Mouse (Mus musculus): ENCODE measurements at regions not wholly inside any gene's neighbourhood (a gene's known extent, or its start where the extent isn't known, plus 50 kb on each side); places are given as distances from the start of the nearest gene placed in this dataset.

DNA sequence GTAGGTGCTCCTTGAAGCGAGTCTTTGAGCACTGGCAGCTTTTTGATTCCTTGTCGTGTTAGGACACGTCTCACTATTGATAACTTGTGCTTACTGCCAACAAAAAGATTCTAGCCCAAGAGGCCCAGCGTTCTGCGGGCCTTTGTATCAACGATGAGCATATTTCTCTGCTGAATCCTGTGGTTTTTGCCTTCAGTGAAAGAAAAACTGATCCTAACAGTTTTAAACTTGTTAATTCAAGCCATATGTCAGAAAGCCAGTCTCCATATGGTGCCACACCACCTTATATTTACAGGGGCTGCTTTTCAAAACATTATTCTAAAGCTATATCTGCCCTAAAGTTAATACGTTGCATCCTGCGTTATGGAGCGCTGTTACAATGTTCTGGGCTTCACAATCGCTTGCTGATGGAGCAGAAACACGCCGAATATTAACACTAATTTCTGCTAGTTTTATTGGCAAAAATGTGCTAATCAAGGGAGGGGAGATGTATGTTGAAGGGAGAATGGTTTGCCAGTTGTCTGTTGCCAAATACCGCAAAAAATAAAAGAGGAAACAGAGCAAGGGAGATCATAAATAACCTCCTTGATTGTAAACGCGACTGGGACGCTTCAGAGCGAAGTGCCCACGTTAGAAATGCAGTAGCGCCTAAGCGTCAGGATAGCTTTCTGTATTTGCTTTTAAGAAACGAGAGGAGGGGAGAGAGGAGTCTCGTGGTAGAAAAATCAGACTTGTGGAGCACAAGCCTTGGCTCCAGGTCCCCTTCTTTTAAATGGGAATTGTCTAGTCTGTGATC, 229.9 kb downstream of the Tmem182 start:
- no peak overlapping the region for H3K9ac ChIP-seq (ENCODE audit: low read depth, poor library complexity, severe bottlenecking)
- no peaks in the 10 kb centered on the region for H3K36me3 ChIP-seq (ENCODE audit: control insufficient read depth, insufficient read depth, low read length, poor library complexity, severe bottlenecking)
- H3K4me1 ChIP-seq (ENCODE audit: control insufficient read depth, insufficient read depth, low read length), result no peaks in the 10 kb centered on the region
- no peak overlapping the region for H3K4me3 ChIP-seq (ENCODE audit: low read depth, low read length)
- no peaks in the 10 kb centered on the region for H3K27me3 ChIP-seq (ENCODE audit: control insufficient read depth, insufficient read depth, low read length, poor library complexity, severe bottlenecking)
- no peak overlapping the region for H3K27ac ChIP-seq (ENCODE audit: insufficient read depth, low read length)
- no peaks in the 10 kb centered on the region for H3K9me3 ChIP-seq (replicated peaks; ENCODE audit: control insufficient read depth, insufficient read depth, low read length, poor library complexity, severe bottlenecking)
- TF ChIP-seq POLR2A (IDR thresholded peaks at IDR 0.05; ENCODE audit: insufficient read depth, low read length) (no peak), EP300 (IDR thresholded peaks at IDR 0.05; ENCODE audit: insufficient read depth, low read depth, low read length) (no peak), CTCF (IDR thresholded peaks at IDR 0.05; ENCODE audit: low read depth, low read length) (no peak)

DNA sequence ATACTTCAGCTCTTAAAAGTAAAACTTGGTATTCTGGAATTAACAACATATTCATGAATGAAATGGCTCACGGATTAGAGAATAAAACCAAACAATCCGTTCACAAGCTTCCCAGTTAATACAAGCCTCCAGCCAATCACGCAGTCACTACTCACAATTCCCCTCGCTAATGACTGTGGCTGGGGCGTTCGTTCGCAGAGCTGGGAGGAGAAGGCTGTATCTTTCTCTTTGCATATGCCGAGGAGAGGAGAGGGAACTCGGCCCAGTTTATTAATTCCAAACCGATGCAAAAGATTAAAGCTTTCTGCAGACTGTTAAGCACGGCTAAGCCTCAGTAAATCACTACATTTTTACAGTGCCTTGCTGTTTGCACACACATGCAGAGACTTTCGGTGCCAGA, 231.5 kb downstream of the Tmem182 start:
- TF ChIP-seq CTCF (IDR thresholded peaks at IDR 0.05; ENCODE audit: low read depth, low read length) (no peak), POLR2A (IDR thresholded peaks at IDR 0.05; ENCODE audit: insufficient read depth, low read length) (no peak), EP300 (IDR thresholded peaks at IDR 0.05; ENCODE audit: insufficient read depth, low read depth, low read length) (no peak)
- no peaks in the 10 kb centered on the region for H3K36me3 ChIP-seq (ENCODE audit: control insufficient read depth, insufficient read depth, low read length, poor library complexity, severe bottlenecking)
- no peak overlapping the region for H3K27ac ChIP-seq (ENCODE audit: insufficient read depth, low read length)
- no peaks in the 10 kb centered on the region for H3K9me3 ChIP-seq (replicated peaks; ENCODE audit: control insufficient read depth, insufficient read depth, low read length, poor library complexity, severe bottlenecking)
- no peak overlapping the region for H3K9ac ChIP-seq (ENCODE audit: low read depth, poor library complexity, severe bottlenecking)
- no peaks in the 10 kb centered on the region for H3K27me3 ChIP-seq (ENCODE audit: control insufficient read depth, insufficient read depth, low read length, poor library complexity, severe bottlenecking)
- no peak overlapping the region for H3K4me3 ChIP-seq (ENCODE audit: low read depth, low read length)
- no peaks in the 10 kb centered on the region for H3K4me1 ChIP-seq (ENCODE audit: control insufficient read depth, insufficient read depth, low read length)

DNA sequence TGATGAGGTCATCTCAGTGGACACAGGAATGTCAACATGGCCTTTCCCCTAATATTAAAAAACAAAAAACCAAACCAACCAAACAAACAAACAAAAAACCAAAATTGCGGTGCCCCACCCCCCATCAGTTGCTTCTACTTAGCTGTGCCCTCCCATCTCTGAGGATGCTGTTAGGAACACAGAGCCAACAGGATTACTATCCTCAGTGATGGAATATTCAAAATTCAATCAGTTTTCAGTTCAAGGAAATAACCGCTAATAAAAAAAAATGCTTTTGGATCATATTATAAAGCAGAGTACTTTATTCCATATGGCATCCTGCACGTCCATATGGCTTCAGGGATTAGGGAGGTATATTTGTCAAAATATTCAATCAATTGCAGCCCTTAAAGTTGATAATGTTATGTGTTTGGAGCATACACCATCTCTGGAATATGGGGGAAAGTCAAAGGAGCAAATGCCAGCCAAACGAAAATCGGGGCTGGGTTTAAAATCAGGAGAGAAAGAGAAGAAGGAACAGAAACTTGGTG, 249.1 kb downstream of the Tmem182 start:
- H3K4me1 ChIP-seq (ENCODE audit: control insufficient read depth, insufficient read depth, low read length), result no peaks in the 10 kb centered on the region
- no peaks in the 10 kb centered on the region for H3K27me3 ChIP-seq (ENCODE audit: control insufficient read depth, insufficient read depth, low read length, poor library complexity, severe bottlenecking)
- H3K36me3 ChIP-seq (ENCODE audit: control insufficient read depth, insufficient read depth, low read length, poor library complexity, severe bottlenecking), result no peaks in the 10 kb centered on the region
- 0 out of 2 replicates have a peak, but pooled peaks cover 11% of the 10 kb centered on the region for H3K9me3 ChIP-seq (replicated peaks; ENCODE audit: control insufficient read depth, insufficient read depth, low read length, poor library complexity, severe bottlenecking)
- no peak overlapping the region for H3K4me3 ChIP-seq (ENCODE audit: low read depth, low read length)
- H3K9ac ChIP-seq (ENCODE audit: low read depth, poor library complexity, severe bottlenecking), result no peak overlapping the region
- TF ChIP-seq CTCF (IDR thresholded peaks at IDR 0.05; ENCODE audit: low read depth, low read length) (no peak), POLR2A (IDR thresholded peaks at IDR 0.05; ENCODE audit: insufficient read depth, low read length) (no peak), EP300 (IDR thresholded peaks at IDR 0.05; ENCODE audit: insufficient read depth, low read depth, low read length) (no peak)
- H3K27ac ChIP-seq (ENCODE audit: insufficient read depth, low read length), result no peak overlapping the region

DNA sequence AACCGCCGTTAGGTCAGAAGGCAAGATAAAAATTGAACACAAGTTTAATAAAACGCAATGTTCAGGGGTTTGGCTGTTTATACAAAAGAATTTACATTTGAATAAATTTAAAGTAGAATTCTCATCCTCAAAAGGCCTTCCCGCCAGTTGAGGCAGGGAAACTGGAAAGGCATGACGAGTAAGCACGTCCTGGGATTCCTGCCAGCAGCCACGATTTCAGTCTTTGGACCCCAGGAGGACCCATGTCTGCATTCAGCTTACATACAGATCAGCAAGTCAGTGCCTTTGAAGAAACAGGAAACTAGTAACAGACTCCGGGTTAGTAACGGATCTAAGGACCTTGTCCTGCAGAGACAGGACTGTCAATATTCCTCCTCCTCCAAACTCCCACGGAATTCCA, 250.4 kb downstream of the Tmem182 start:
- H3K36me3 ChIP-seq (ENCODE audit: control insufficient read depth, insufficient read depth, low read length, poor library complexity, severe bottlenecking), result no peaks in the 10 kb centered on the region
- no peak overlapping the region for H3K4me3 ChIP-seq (ENCODE audit: low read depth, low read length)
- H3K4me1 ChIP-seq (ENCODE audit: control insufficient read depth, insufficient read depth, low read length), result no peaks in the 10 kb centered on the region
- 0 out of 2 replicates have a peak, but pooled peaks cover 8% of the 10 kb centered on the region for H3K9me3 ChIP-seq (replicated peaks; ENCODE audit: control insufficient read depth, insufficient read depth, low read length, poor library complexity, severe bottlenecking)
- TF ChIP-seq POLR2A (IDR thresholded peaks at IDR 0.05; ENCODE audit: insufficient read depth, low read length), result no peak
- no peak for TF ChIP-seq CTCF (IDR thresholded peaks at IDR 0.05; ENCODE audit: low read depth, low read length)
- no peak for TF ChIP-seq EP300 (IDR thresholded peaks at IDR 0.05; ENCODE audit: insufficient read depth, low read depth, low read length)
- no peak overlapping the region for H3K9ac ChIP-seq (ENCODE audit: low read depth, poor library complexity, severe bottlenecking)
- no peaks in the 10 kb centered on the region for H3K27me3 ChIP-seq (ENCODE audit: control insufficient read depth, insufficient read depth, low read length, poor library complexity, severe bottlenecking)
- H3K27ac ChIP-seq (ENCODE audit: insufficient read depth, low read length), result no peak overlapping the region

DNA sequence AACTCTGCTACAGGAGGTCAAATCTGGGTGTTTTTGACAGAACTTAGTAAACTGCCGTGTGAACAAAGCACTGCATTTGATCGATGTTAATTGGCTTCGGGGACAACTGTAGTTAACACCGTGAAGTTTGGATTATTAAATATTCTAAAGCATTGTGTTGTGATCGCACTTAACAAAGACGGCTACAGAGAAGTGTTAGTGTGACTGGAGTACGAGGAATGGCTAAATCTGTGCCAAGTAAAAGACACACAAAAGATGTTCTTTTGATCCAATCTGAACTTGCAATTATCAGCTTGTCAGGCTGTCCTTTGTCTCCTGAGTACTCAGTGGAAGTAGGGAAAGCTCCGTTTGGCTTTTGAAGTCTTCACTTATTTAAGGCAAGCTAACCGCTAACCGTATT, 259.7 kb downstream of the Tmem182 start:
- no peak overlapping the region for H3K9ac ChIP-seq (ENCODE audit: low read depth, poor library complexity, severe bottlenecking)
- no peaks in the 10 kb centered on the region for H3K4me1 ChIP-seq (ENCODE audit: control insufficient read depth, insufficient read depth, low read length)
- H3K27me3 ChIP-seq (ENCODE audit: control insufficient read depth, insufficient read depth, low read length, poor library complexity, severe bottlenecking), result no peaks in the 10 kb centered on the region
- H3K9me3 ChIP-seq (replicated peaks; ENCODE audit: control insufficient read depth, insufficient read depth, low read length, poor library complexity, severe bottlenecking), result no peaks in the 10 kb centered on the region
- TF ChIP-seq POLR2A (IDR thresholded peaks at IDR 0.05; ENCODE audit: insufficient read depth, low read length) (no peak), EP300 (IDR thresholded peaks at IDR 0.05; ENCODE audit: insufficient read depth, low read depth, low read length) (no peak), CTCF (IDR thresholded peaks at IDR 0.05; ENCODE audit: low read depth, low read length) (no peak)
- no peaks in the 10 kb centered on the region for H3K36me3 ChIP-seq (ENCODE audit: control insufficient read depth, insufficient read depth, low read length, poor library complexity, severe bottlenecking)
- H3K4me3 ChIP-seq (ENCODE audit: low read depth, low read length), result no peak overlapping the region
- H3K27ac ChIP-seq (ENCODE audit: insufficient read depth, low read length), result no peak overlapping the region

DNA sequence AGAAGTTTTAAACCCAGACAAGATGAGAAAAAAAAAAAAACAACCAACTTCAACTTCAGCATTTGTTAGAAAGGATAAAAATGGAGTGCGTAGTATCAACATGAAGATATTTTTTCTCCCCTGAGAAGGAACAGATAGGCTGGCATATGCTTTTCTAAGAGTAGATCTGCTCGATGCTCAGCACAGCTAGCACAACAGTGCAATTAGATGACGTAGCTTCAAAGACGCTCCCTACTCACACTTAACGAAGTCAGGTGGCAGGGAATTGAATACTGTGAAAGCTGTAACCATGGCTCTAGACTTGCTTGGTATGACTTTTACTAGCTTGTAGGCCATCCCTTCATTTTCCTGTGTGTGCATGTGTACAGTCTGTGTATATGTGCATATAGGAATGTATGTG, 299.5 kb downstream of the Tmem182 start:
- Histone ChIP-seq H3K27ac (ENCODE audit: insufficient read depth, low read length) (no peak overlapping the region), H3K36me3 (ENCODE audit: control insufficient read depth, insufficient read depth, low read length, poor library complexity, severe bottlenecking) (no peaks in the 10 kb centered on the region), H3K9me3 (replicated peaks; ENCODE audit: control insufficient read depth, insufficient read depth, low read length, poor library complexity, severe bottlenecking) (no peaks in the 10 kb centered on the region; the same call in 1 of the 2 replicates), H3K9ac (ENCODE audit: low read depth, poor library complexity, severe bottlenecking) (no peak overlapping the region), H3K4me3 (ENCODE audit: low read depth, low read length) (no peak overlapping the region), H3K27me3 (ENCODE audit: control insufficient read depth, insufficient read depth, low read length, poor library complexity, severe bottlenecking) (no peaks in the 10 kb centered on the region), H3K4me1 (ENCODE audit: control insufficient read depth, insufficient read depth, low read length) (no peaks in the 10 kb centered on the region)
- TF ChIP-seq CTCF (IDR thresholded peaks at IDR 0.05; ENCODE audit: low read depth, low read length), result no peak
- no peak for TF ChIP-seq EP300 (IDR thresholded peaks at IDR 0.05; ENCODE audit: insufficient read depth, low read depth, low read length)
- TF ChIP-seq POLR2A (IDR thresholded peaks at IDR 0.05; ENCODE audit: insufficient read depth, low read length), result no peak
